Mouse (Mus musculus) E14TG2a.4 (cell line): ENCODE measurements around the gene 1700017B05Rik.

ENCODE experiments used
- CTCF ChIP-seq: conservative IDR thresholded peaks from 2 replicates; pipeline ENCODE4 v1.5.1; 2014; ENCODE audit warnings: low read length
- NANOG ChIP-seq: IDR thresholded peaks from 2 replicates; pipeline ENCODE4 v1.6.1; 2014; ENCODE audit warnings: borderline replicate concordance, low read length, mixed read lengths
- POU5F1 ChIP-seq: IDR thresholded peaks from 2 replicates; pipeline ENCODE4 v1.6.1; 2014; ENCODE audit warnings: low read length, borderline replicate concordance

DNA sequence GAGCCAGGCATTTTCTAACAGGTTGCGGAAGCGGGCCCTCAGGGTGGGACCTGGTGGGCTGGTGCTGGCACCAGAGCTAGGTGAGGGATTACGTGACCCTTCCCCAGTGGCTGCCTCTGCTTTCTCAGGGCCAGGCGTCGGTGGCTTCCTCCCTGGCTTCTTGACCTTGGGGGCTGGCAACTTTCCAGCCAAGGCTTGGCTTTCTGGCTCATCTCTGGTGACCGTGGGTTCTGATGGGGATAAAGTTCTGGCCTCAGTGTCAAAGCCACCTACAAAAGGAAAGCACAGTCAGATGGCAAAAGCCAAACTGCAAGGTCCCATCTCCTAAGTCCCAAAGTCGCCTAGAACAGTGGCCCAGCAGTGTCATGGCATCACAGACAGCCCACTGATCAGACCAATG is 8.4 kb downstream of the 1700017B05Rik start:
- TF ChIP-seq CTCF (no peak), POU5F1 (no peak), NANOG (no peak)
